ENCODE assay signal across 10 mouse cellular contexts in genomic region chr5:113334621-113335530, GRCm38 (mm10). TPM values are rescaled to one million over a fixed set of nuclear protein-coding genes. Genes with fewer than 3 reads are reported as not detected.
DNase-seq lines count a peak whose midpoint lies in the region; ATAC-seq lines count a peak whose summit lies in the region.
"Had no signal": no experiment of that assay in that cellular context is flagged by ENCODE, and none has a peak within 500 bp of the region (broad histone marks: within the 10 kb centered on the region; RNA-seq: fewer than 3 reads in every experiment).

No protein-coding gene starts in this region.

- peaks cover 3% of the 10 kb centered on the region for H3K9me3 ChIP-seq in lung, embryonic 16.5 days (ENCODE audit: control insufficient read depth, low read length)
- H3K9me3 ChIP-seq in forebrain, embryonic 11.5 days (ENCODE audit: control insufficient read depth, low read length), result no peaks in the 10 kb centered on the region; the same call in 1 of the 2 replicates
- H3K9me3 ChIP-seq in intestine, embryonic 16.5 days (ENCODE audit: control insufficient read depth, low read length), result no peaks in the 10 kb centered on the region
- no peaks in the 10 kb centered on the region; the same call in 1 of the 2 replicates for H3K9me3 ChIP-seq in stomach, embryonic 14.5 days (ENCODE audit: control insufficient read depth, low read depth, low read length)

- peaks cover 3% of the 10 kb centered on the region; the same call in 1 of the 2 replicates for H3K4me1 ChIP-seq in lung, embryonic 16.5 days (replicated peaks; ENCODE audit: control insufficient read depth, insufficient read depth, low read length)
- H3K4me1 ChIP-seq in forebrain, embryonic 11.5 days (replicated peaks; ENCODE audit: control insufficient read depth, insufficient read depth, low read length), result peaks cover 3% of the 10 kb centered on the region; the same call in 1 of the 2 replicates
- H3K4me1 ChIP-seq in intestine, embryonic 16.5 days (ENCODE audit: control insufficient read depth, insufficient read depth, low read length), result peaks cover 11% of the 10 kb centered on the region
- H3K4me1 ChIP-seq in stomach, embryonic 14.5 days (ENCODE audit: control insufficient read depth, insufficient read depth, low read length), result peaks cover 9% of the 10 kb centered on the region; the same call in 1 of the 2 replicates

- 6% methylated on average over 34 of the region's 34 CpGs for whole genome bisulfite sequencing in lung, embryonic 16.5 days
- 6% methylated on average over 34 of the region's 34 CpGs for WGBS in forebrain, embryonic 11.5 days
- 6% methylated on average over 34 of the region's 34 CpGs for WGBS in intestine, embryonic 16.5 days
- 7% methylated on average over 34 of the region's 34 CpGs for WGBS in stomach, embryonic 14.5 days

- no peak overlapping the region for H3K27ac ChIP-seq in lung, embryonic 16.5 days (ENCODE audit: low read length)
- no peak overlapping the region for H3K27ac ChIP-seq in forebrain, embryonic 11.5 days (ENCODE audit: low read depth, low read length)
- H3K27ac ChIP-seq in intestine, embryonic 16.5 days (ENCODE audit: low read length), result no peak overlapping the region
- H3K27ac ChIP-seq in stomach, embryonic 14.5 days (ENCODE audit: low read length), result no peak overlapping the region

- no peak for ATAC-seq in lung, embryonic 16.5 days (ENCODE audit: low read depth)
- ATAC-seq in forebrain, embryonic 11.5 days (replicated peaks; ENCODE audit: low FRiP score), result no peak
- ATAC-seq in intestine, embryonic 16.5 days, result no peak
- ATAC-seq in stomach, embryonic 14.5 days (ENCODE audit: insufficient number of reproducible peaks, insufficient read depth, low FRiP score, low read depth), result 0 out of 2 replicates have a peak, but pooled peaks have one; percentile 14

- peaks cover 49% of the 10 kb centered on the region for H3K27me3 ChIP-seq in lung, embryonic 16.5 days (ENCODE audit: control insufficient read depth, insufficient read depth, low read depth, low read length)
- peaks cover 35% of the 10 kb centered on the region for H3K27me3 ChIP-seq in forebrain, embryonic 11.5 days (ENCODE audit: control insufficient read depth, insufficient read depth, low read length)
- H3K27me3 ChIP-seq in intestine, embryonic 16.5 days (replicated peaks; ENCODE audit: control insufficient read depth, insufficient read depth, low read length), result peaks cover 43% of the 10 kb centered on the region
- peaks cover 37% of the 10 kb centered on the region for H3K27me3 ChIP-seq in stomach, embryonic 14.5 days (ENCODE audit: control insufficient read depth, insufficient read depth, low read length)

- H3K9ac ChIP-seq in lung, embryonic 16.5 days (ENCODE audit: low read length), result no peak overlapping the region
- H3K9ac ChIP-seq in forebrain, embryonic 11.5 days (ENCODE audit: low read length), result no peak overlapping the region
- H3K9ac ChIP-seq in intestine, embryonic 16.5 days (ENCODE audit: low read depth, low read length), result no peak overlapping the region
- H3K9ac ChIP-seq in stomach, embryonic 14.5 days (replicated peaks; ENCODE audit: low read depth, low read length), result no peak overlapping the region

- peak overlapping the region; percentile 39 for H3K4me2 ChIP-seq in lung, embryonic 16.5 days (ENCODE audit: low read depth, low read length)
- H3K4me2 ChIP-seq in forebrain, embryonic 11.5 days (ENCODE audit: low read depth, low read length, severe bottlenecking), result peak overlapping the region; percentile 45; the same call in 1 of the 2 replicates
- H3K4me2 ChIP-seq in intestine, embryonic 16.5 days (ENCODE audit: low read depth, low read length), result peak overlapping the region; percentile 52
- H3K4me2 ChIP-seq in stomach, embryonic 14.5 days (replicated peaks; ENCODE audit: low read depth, low read length), result peak overlapping the region; percentile 39

- no peak for DNase-seq in lung, postnatal 4 days
- DNase-seq in forebrain, embryonic 11.5 days (ENCODE audit: low spot score), result no peak
- DNase-seq in right cerebral cortex, postnatal 14 days, result no peak
- DNase-seq in kidney, adult 9 months, result no peak
- DNase-seq in urinary bladder, postnatal 10 days (ENCODE audit: low spot score), result no peak
- DNase-seq: gastrocnemius, postnatal 25 days had no signal

- H3K4me3 ChIP-seq in lung, embryonic 16.5 days (ENCODE audit: low read length), result peak overlapping the region; percentile 14; the same call in 1 of the 2 replicates
- H3K4me3 ChIP-seq in forebrain, embryonic 11.5 days (ENCODE audit: low read depth, low read length), result peak overlapping the region; percentile 27
- peak overlapping the region; percentile 37 for H3K4me3 ChIP-seq in intestine, embryonic 16.5 days (ENCODE audit: low read length)
- peak overlapping the region; percentile 25 for H3K4me3 ChIP-seq in stomach, embryonic 14.5 days (ENCODE audit: low read depth, low read length)
- H3K4me3 ChIP-seq: myocyte had no signal

- H3K36me3 ChIP-seq in lung, embryonic 16.5 days (ENCODE audit: control insufficient read depth, insufficient read depth, low read length), result no peaks in the 10 kb centered on the region
- no peaks in the 10 kb centered on the region for H3K36me3 ChIP-seq in forebrain, embryonic 11.5 days (ENCODE audit: control insufficient read depth, insufficient read depth, low read length)
- no peaks in the 10 kb centered on the region for H3K36me3 ChIP-seq in intestine, embryonic 16.5 days (ENCODE audit: control insufficient read depth, insufficient read depth, low read length)
- H3K36me3 ChIP-seq in stomach, embryonic 14.5 days (ENCODE audit: control insufficient read depth, insufficient read depth, low read length), result no peaks in the 10 kb centered on the region

RNA-seq across cellular contexts. Expression of gene Aym1, which starts 22.2 kb away (rescaled TPM):
- not detected in 2 replicates for polyA plus RNA-seq in lung, embryonic 16.5 days (2015; fragmentation: Nextera tagmentation; extraction: Ambion mirVana)
- polyA plus RNA-seq in forebrain, embryonic 11.5 days (2014; fragmentation: Nextera tagmentation; extraction: Ambion mirVana), result not detected in 2 replicates
- polyA plus RNA-seq in intestine, embryonic 16.5 days (2015; fragmentation: Nextera tagmentation; extraction: Ambion mirVana), result not detected in 2 replicates
- not detected in 2 replicates for polyA plus RNA-seq in stomach, embryonic 14.5 days (2014; fragmentation: Nextera tagmentation; extraction: Ambion mirVana)
- polyA plus RNA-seq: myocyte had no signal

RNA-seq across cellular contexts. Expression of gene Sgsm1, which starts 24.3 kb away (rescaled TPM):
- polyA plus RNA-seq in lung, embryonic 16.5 days (2015; fragmentation: Nextera tagmentation; extraction: Ambion mirVana), result 4.3 TPM in 2 replicates
- polyA plus RNA-seq in forebrain, embryonic 11.5 days (2014; fragmentation: Nextera tagmentation; extraction: Ambion mirVana), result 14.4 and 15.7 TPM in 2 replicates
- polyA plus RNA-seq in intestine, embryonic 16.5 days (2015; fragmentation: Nextera tagmentation; extraction: Ambion mirVana), result 10.3 and 11.1 TPM in 2 replicates
- 4.6 and 6.4 TPM in 2 replicates for polyA plus RNA-seq in stomach, embryonic 14.5 days (2014; fragmentation: Nextera tagmentation; extraction: Ambion mirVana)
